Mouse (Mus musculus) liver, embryonic 15.5 days (tissue): ENCODE measurements around the gene Cnot2. TPM values are rescaled to one million over a fixed set of nuclear protein-coding genes. Genes with fewer than 3 reads are reported as not detected.
A peak's percentile ranks its signal among the peaks of the same experiment; 100 is the strongest.
"Not testable (repeated sequence)": the region's sequence is repeated elsewhere in the genome, so short reads cannot be mapped to it uniquely, and the experiment has no call there.

Experiments used
- ATAC-seq: fragments of 200-750 bp; cut with Nextera tagmentation; 2 replicates; pipeline ENCODE4 v1.8.0; 2017; ENCODE audit warnings: moderate number of reproducible peaks, mild to moderate bottlenecking, moderate library complexity; ENCODE audit not compliant: insufficient read depth
- H3K27ac ChIP-seq: fragments of 300-500 bp; sonication (generic); replicated peaks from 2 replicates; pipeline ENCODE4 v1.5.1; 2015; ENCODE audit warnings: mild to moderate bottlenecking, inconsistent platforms
- H3K27me3 ChIP-seq: fragments of 300-500 bp; sonication (generic); 2 replicates; pipeline ENCODE4 v1.6.1; 2015; ENCODE audit warnings: mild to moderate bottlenecking, inconsistent platforms
- H3K36me3 ChIP-seq: fragments of 300-500 bp; sonication (generic); replicated peaks from 2 replicates; pipeline ENCODE4 v1.6.1; 2015; ENCODE audit warnings: moderate library complexity, mild to moderate bottlenecking, inconsistent platforms
- H3K4me1 ChIP-seq: fragments of 300-500 bp; sonication (generic); replicated peaks from 2 replicates; pipeline ENCODE4 v1.6.1; 2015; ENCODE audit warnings: inconsistent platforms
- H3K4me2 ChIP-seq: fragments of 300-500 bp; sonication (generic); 2 replicates; pipeline ENCODE4 v1.6.1; 2015; ENCODE audit warnings: moderate library complexity, mild to moderate bottlenecking, inconsistent platforms
- H3K4me3 ChIP-seq: fragments of 300-500 bp; sonication (generic); replicated peaks from 2 replicates; pipeline ENCODE4 v1.5.1; 2015; ENCODE audit warnings: mild to moderate bottlenecking, inconsistent platforms
- H3K9ac ChIP-seq: fragments of 300-500 bp; sonication (generic); 2 replicates; pipeline ENCODE4 v1.6.1; 2015; ENCODE audit warnings: moderate library complexity, mild to moderate bottlenecking, inconsistent platforms
- H3K9me3 ChIP-seq: fragments of 300-500 bp; sonication (generic); replicated peaks from 2 replicates; pipeline ENCODE4 v1.6.1; 2016; ENCODE audit warnings: inconsistent platforms
- WGBS: fragments of 180-500 bp; shearing (Covaris S2); methylation state at CpG from one replicate; pipeline ENCODE4 v1.1.7; 2015; ENCODE audit warnings: mixed read lengths; ENCODE audit not compliant: insufficient replicate concordance; 5-methylcytosine and 5-hydroxymethylcytosine counted together
- polyA plus RNA-seq: library from polyadenylated mRNA; unstranded; fragments of >200 nt; fragmentation: Nextera tagmentation; extraction: Ambion mirVana; gene quantifications from 2 replicates; pipeline ENCODE4 v1.2.1, GENCODE M21; 2015

Cnot2 gene
- polyA plus RNA-seq, 1 experiment from 2014 or later, result 36.8 TPM

GRCm38 (mm10) chr10:116579478-116579877 is 1.8 kb downstream of the Cnot2 start:
- Histone ChIP-seq H3K36me3 (peaks cover 3% of the 10 kb centered on the region), H3K9ac (no peak overlapping the region), H3K27me3 (no peaks in the 10 kb centered on the region), H3K27ac (no peak overlapping the region), H3K9me3 (no peaks in the 10 kb centered on the region), H3K4me1 (peaks cover 26% of the 10 kb centered on the region), H3K4me2 (peak overlapping the region; percentile 77), H3K4me3 (peak overlapping the region; percentile 91)
- no peak for ATAC-seq

GRCm38 (mm10) chr10:116578375-116578774 is 2.9 kb downstream of the Cnot2 start:
- Histone ChIP-seq H3K4me1 (peaks cover 28% of the 10 kb centered on the region), H3K4me2 (no peak overlapping the region), H3K9me3 (no peaks in the 10 kb centered on the region), H3K27me3 (no peaks in the 10 kb centered on the region), H3K36me3 (no peaks in the 10 kb centered on the region), H3K27ac (no peak overlapping the region), H3K4me3 (no peak overlapping the region), H3K9ac (no peak overlapping the region)
- no peak for ATAC-seq

DNA sequence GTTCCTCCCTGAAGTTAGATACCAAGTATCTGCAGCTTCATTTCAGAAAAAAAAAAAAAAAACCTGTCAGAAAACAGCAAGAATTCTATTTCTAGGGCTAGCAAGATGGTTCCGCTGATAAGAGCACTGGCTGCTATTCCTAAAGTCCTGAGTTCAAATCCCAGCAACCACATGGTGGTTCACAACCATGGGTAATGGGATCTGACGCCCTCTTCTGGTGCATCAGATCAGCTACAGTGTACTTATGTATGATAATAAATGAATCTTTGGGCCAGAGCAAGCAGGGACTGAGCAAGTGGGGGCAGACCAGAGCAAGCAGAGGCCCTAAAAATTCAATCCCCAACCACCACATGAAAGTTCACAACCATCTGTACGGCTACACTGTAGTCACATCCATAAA is 4.1 kb downstream of the Cnot2 start:
- Histone ChIP-seq H3K4me2 (no peak overlapping the region), H3K4me1 (peaks cover 20% of the 10 kb centered on the region), H3K36me3 (no peaks in the 10 kb centered on the region), H3K27ac (no peak overlapping the region), H3K9ac (no peak overlapping the region), H3K9me3 (no peaks in the 10 kb centered on the region), H3K27me3 (no peaks in the 10 kb centered on the region), H3K4me3 (no peak overlapping the region)
- ATAC-seq, result no peak
- WGBS, result 62% methylated on average over 3 of the region's 3 CpGs

GRCm38 (mm10) chr10:116576071-116576470 is 5.2 kb downstream of the Cnot2 start:
- WGBS, result 95% methylated on average over 2 of the region's 2 CpGs
- ATAC-seq, H3K27me3 ChIP-seq: not testable (repeated sequence)

DNA sequence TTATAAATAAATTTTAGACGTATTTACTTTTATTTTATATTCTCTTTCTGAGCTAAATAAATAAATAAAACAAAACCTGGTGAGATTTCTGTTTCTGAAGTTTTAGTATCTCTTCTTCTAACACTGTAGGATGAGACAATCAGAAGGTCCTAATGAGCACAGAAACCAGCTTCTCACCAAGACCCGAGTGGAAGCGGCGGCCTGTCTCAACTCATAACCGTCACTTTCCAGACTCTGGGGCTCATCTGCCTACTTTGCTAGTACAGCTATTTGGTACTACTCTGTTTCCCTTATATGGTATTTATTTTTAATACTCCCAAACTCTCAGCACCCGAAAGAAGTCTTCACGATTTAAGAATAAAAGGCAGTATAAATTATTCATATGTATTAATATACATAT is 10.8 kb downstream of the Cnot2 start:
- H3K27me3 ChIP-seq, result no peaks in the 10 kb centered on the region
- H3K36me3 ChIP-seq, result no peaks in the 10 kb centered on the region
- WGBS, result 84% methylated on average over 7 of the region's 7 CpGs
- no peak overlapping the region for H3K4me3 ChIP-seq
- ATAC-seq, result no peak
- H3K9ac ChIP-seq, result no peak overlapping the region
- no peak overlapping the region for H3K27ac ChIP-seq
- peaks cover 19% of the 10 kb centered on the region for H3K4me1 ChIP-seq
- H3K4me2 ChIP-seq, result no peak overlapping the region
- no peaks in the 10 kb centered on the region for H3K9me3 ChIP-seq

More at GRCm38 (mm10) chr10:116576071-116576470, 5.2 kb downstream of the Cnot2 start:
- not testable (repeated sequence) for H3K27ac ChIP-seq, H3K9ac ChIP-seq, H3K4me2 ChIP-seq, H3K4me3 ChIP-seq, H3K36me3 ChIP-seq, H3K9me3 ChIP-seq
- peaks cover 20% of the 10 kb centered on the region for H3K4me1 ChIP-seq

DNA sequence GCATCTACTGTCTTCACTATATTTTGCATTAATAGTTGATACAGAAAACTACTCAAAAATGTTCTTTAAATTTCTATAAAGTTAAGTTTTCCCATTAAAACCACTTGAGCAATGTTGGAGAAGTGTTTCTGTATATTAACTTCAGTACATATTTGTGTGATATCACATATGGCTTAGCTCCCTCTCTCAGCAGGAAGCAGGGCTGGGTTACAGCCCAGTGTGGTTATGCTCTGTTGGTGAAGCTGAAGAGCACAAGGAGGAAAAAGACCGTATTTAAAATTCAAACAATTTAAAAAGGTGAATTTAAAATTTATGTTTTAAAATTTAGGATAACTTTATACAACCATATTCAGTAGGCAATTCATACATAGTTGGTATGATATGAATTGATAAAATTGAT is 12.8 kb downstream of the Cnot2 start:
- Histone ChIP-seq H3K4me2 (no peak overlapping the region), H3K4me1 (peaks cover 13% of the 10 kb centered on the region), H3K36me3 (no peaks in the 10 kb centered on the region), H3K9me3 (no peaks in the 10 kb centered on the region), H3K4me3 (no peak overlapping the region), H3K9ac (no peak overlapping the region), H3K27ac (no peak overlapping the region), H3K27me3 (no peaks in the 10 kb centered on the region)
- no peak for ATAC-seq
- WGBS, result 44% methylated on average over 1 of the region's 1 CpGs

DNA sequence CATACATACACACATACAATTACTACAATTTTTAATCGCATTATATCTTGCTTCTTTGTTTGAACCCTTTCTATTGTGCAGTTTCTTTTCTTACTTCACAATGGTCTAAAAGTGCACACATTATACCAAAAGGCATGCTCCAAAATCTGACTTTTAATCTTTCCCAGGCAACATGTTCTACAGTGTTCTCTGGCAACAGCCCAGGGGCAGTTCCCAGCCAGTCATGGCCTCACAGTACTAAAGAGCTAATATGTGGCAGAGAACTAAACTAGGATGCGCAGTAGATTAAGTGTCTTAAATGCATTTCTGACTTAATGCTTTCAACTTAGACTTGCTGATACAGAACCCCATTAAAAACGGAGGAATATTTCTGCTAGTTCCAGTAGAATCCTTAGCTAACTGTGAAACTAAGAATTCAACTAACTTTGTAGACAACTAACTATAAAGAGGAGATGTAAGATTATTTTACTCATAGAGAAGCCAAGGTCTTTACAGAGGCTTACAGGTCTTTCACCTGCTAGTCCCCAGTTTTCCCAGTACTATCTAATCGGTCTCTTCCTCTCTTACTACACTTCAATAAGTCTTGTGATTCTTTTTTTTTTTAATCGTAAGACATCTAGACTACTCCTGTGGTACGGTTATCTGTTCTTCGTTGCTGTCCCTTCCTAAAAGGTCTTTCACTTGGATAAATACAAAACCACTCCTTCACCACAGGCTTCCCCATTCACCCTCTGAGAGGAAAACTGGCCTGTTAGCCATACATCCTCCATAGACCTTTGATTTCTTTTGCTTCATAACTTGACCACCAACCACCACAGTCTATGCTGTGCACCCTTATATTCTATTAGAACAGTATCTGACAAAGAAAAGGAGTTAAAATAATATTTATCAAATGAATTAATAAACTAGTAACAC is 13.6 kb downstream of the Cnot2 start:
- Histone ChIP-seq H3K4me2 (no peak overlapping the region), H3K27ac (no peak overlapping the region), H3K9ac (no peak overlapping the region), H3K9me3 (no peaks in the 10 kb centered on the region), H3K4me3 (no peak overlapping the region), H3K4me1 (peaks cover 13% of the 10 kb centered on the region), H3K36me3 (no peaks in the 10 kb centered on the region), H3K27me3 (no peaks in the 10 kb centered on the region)
- no peak for ATAC-seq
- 46% methylated on average over 7 of the region's 7 CpGs for WGBS

DNA sequence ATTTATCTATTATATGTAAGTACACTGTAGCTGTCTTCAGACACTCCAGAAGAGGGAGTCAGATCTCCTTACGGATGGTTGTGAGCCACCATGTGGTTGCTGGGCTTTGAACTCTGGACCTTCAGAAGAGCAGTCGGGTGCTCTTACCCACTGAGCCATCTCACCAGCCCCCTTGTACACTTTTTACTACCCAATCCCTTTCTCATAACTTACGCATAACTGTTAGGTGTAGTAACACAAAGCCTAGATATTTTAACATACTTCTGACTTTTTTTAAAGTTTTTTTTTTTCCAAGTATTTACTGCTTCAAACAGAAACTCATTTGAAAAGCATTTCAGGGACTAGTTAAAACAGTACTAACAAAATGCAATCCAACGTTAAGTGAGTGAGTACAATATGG is 14.8 kb downstream of the Cnot2 start:
- 77% methylated on average over 4 of the region's 4 CpGs for WGBS
- not testable (repeated sequence) for ATAC-seq, H3K27ac ChIP-seq

GRCm38 (mm10) chr10:116564828-116565602 is 16.3 kb downstream of the Cnot2 start:
- Histone ChIP-seq H3K9me3 (no peaks in the 10 kb centered on the region), H3K4me1 (peaks cover 26% of the 10 kb centered on the region), H3K9ac (no peak overlapping the region), H3K4me3 (no peak overlapping the region), H3K4me2 (no peak overlapping the region), H3K27me3 (no peaks in the 10 kb centered on the region), H3K36me3 (no peaks in the 10 kb centered on the region), H3K27ac (no peak overlapping the region)
- 78% methylated on average over 14 of the region's 14 CpGs for WGBS
- no peak for ATAC-seq

More for the DNA sequence above, 14.8 kb downstream of the Cnot2 start:
- not testable (repeated sequence) for H3K9ac ChIP-seq, H3K4me3 ChIP-seq, H3K27me3 ChIP-seq, H3K4me2 ChIP-seq, H3K36me3 ChIP-seq, H3K9me3 ChIP-seq
- peaks cover 19% of the 10 kb centered on the region for H3K4me1 ChIP-seq

- H3K9me3 ChIP-seq, result no peaks in the 10 kb centered on the region
- H3K4me3 ChIP-seq, result no peak overlapping the region
- no peak for ATAC-seq
- no peak overlapping the region for H3K9ac ChIP-seq
- no peaks in the 10 kb centered on the region for H3K36me3 ChIP-seq
- H3K4me1 ChIP-seq, result peaks cover 17% of the 10 kb centered on the region
- no peak overlapping the region for H3K4me2 ChIP-seq
- H3K27ac ChIP-seq, result no peak overlapping the region
- no peaks in the 10 kb centered on the region for H3K27me3 ChIP-seq
- 72% methylated on average over 4 of the region's 4 CpGs for WGBS
Observed at GRCm38 (mm10) chr10:116562731-116563480, 18.4 kb downstream of the Cnot2 start.

GRCm38 (mm10) chr10:116562210-116562609 is 19.1 kb downstream of the Cnot2 start:
- ATAC-seq, result no peak
- H3K9ac ChIP-seq, result no peak overlapping the region
- no peaks in the 10 kb centered on the region for H3K36me3 ChIP-seq
- no peak overlapping the region for H3K4me3 ChIP-seq
- WGBS, result 59% methylated on average over 4 of the region's 4 CpGs
- H3K4me2 ChIP-seq, result no peak overlapping the region
- no peak overlapping the region for H3K27ac ChIP-seq
- peaks cover 14% of the 10 kb centered on the region; the same call in 1 of the 2 replicates for H3K4me1 ChIP-seq
- no peaks in the 10 kb centered on the region for H3K27me3 ChIP-seq
- no peaks in the 10 kb centered on the region for H3K9me3 ChIP-seq
